Mouse (Mus musculus): ENCODE measurements around the gene Mphosph10. TPM values are rescaled to one million over a fixed set of nuclear protein-coding genes. Genes with fewer than 3 reads are reported as not detected.

The Mphosph10 gene
- 60.8 TPM for polyA plus RNA-seq (2014; fragmentation: Illumina TruSeq; extraction: RNeasy Lipid Tissue Mini Kit (QIAGEN cat#74804); ENCODE audit: low read depth, low replicate concordance)

DNA sequence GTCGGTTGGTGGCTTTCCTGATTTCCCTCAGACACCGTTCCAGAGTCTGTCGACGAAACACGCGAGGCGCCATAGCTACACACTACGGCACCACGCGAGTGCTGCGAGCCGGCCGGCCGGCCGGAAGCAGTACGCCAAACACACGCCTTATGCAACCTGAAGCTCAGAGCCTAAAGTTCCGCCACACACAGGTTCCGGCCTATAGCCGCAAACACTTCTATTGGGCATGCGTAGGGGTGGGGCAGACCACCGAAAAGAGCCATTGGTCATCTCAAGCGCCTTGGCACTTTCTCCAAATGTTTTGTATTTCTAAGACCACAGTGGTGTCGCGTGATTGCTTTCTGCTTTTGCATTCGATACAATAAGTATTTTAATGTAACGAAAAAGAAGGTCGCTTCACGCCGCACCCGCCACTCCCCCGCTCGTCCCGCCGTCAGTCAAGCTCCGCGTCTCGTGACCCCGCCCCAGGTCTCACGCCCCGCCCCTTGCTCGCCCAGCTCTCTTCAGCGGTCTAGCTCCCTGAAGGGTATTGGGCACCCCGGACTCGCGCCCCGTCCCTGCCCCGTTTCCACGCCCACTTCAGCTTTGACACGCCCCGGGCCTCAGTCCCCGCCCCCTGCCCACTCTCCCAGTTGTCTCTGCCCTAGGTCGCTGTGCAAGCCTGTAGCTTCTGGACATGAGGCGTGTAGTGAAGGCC lies at the start of gene Mphosph10, which contains the start of gene Mcee:
TSS of gene Mphosph10 (minus strand) at position 147 of the 697 bp plus-strand sequence.
TSS of gene Mcee (plus strand) at position 486 of the 697 bp plus-strand sequence.

GRCm38 (mm10) chr7:64373830-64374562 lies 18.1 kb downstream of the Mphosph10 start, which contains the start of gene Fan1:
Gene Fan1 (minus strand): TSS chr7:64374095.

Other genes with a start within 250 kb of the Mphosph10 start
- gene Trpm1, start 238.4 kb downstream of the Mphosph10 start, polyA plus RNA-seq (2014; fragmentation: Illumina TruSeq; extraction: RNeasy Lipid Tissue Mini Kit (QIAGEN cat#74804); ENCODE audit: low read depth, low replicate concordance), result 2.1 TPM
- gene Mtmr10, start 104.6 kb downstream of the Mphosph10 start, polyA plus RNA-seq (2014; fragmentation: Illumina TruSeq; extraction: RNeasy Lipid Tissue Mini Kit (QIAGEN cat#74804); ENCODE audit: low read depth, low replicate concordance), result 13.4 TPM
- 2.1 TPM for gene Fan1, start 18.2 kb downstream of the Mphosph10 start, polyA plus RNA-seq (2014; fragmentation: Illumina TruSeq; extraction: RNeasy Lipid Tissue Mini Kit (QIAGEN cat#74804); ENCODE audit: low read depth, low replicate concordance)
- gene Mcee, start 339 bp upstream of the Mphosph10 start, polyA plus RNA-seq (2014; fragmentation: Illumina TruSeq; extraction: RNeasy Lipid Tissue Mini Kit (QIAGEN cat#74804); ENCODE audit: low read depth, low replicate concordance), result 26.9 TPM
- gene Apba2, start 109.4 kb upstream of the Mphosph10 start, polyA plus RNA-seq (2014; fragmentation: Illumina TruSeq; extraction: RNeasy Lipid Tissue Mini Kit (QIAGEN cat#74804); ENCODE audit: low read depth, low replicate concordance), result not detected